Mouse (Mus musculus) MEL (cell line): ENCODE results near the gene Rnf24. TPM values are rescaled to one million over a fixed set of nuclear protein-coding genes. Genes with fewer than 3 reads are reported as not detected.

Experiments
- DNase-seq: peaks from one replicate; pipeline ENCODE4 v3.0.0; 2011; ENCODE audit warnings: low read depth, low spot score
- H3K27ac ChIP-seq: 2 replicates; pipeline ENCODE4 v1.5.1; 2012; ENCODE audit warnings: low read depth, mild to moderate bottlenecking, control low read depth, low read length, moderate library complexity; ENCODE audit not compliant: control insufficient read depth
- H3K27me3 ChIP-seq, 2 experiments: fragments of 150-350 bp in 1 of 2; sonication (generic) in 1 of 2; 2 replicates each; pipeline ENCODE4 v1.6.1; 2012; ENCODE audit warnings: low read length in 2 of 2, mild to moderate bottlenecking in 2 of 2, improper control_type of control experiment in 1 of 2, moderate library complexity in 1 of 2; ENCODE audit not compliant: insufficient read depth in 2 of 2, control insufficient read depth in 1 of 2
- H3K36me3 ChIP-seq, 2 experiments: 2 replicates each; pipeline ENCODE4 v1.6.1; 2012 to 2014; ENCODE audit warnings: low read length in 2 of 2, improper control_type of control experiment in 1 of 2, inconsistent platforms in 1 of 2, mild to moderate bottlenecking in 1 of 2; ENCODE audit not compliant: insufficient read depth in 2 of 2, control insufficient read depth in 1 of 2
- H3K4me1 ChIP-seq, 2 experiments: fragments of 150-350 bp in 1 of 2; sonication (generic) in 1 of 2; 2 replicates each; pipeline ENCODE4 v1.6.1; 2012; ENCODE audit warnings: low read length in 2 of 2, improper control_type of control experiment in 1 of 2, mild to moderate bottlenecking in 1 of 2; ENCODE audit not compliant: insufficient read depth in 2 of 2, control insufficient read depth in 1 of 2
- H3K4me3 ChIP-seq, 2 experiments: fragments of 150-350 bp in 1 of 2; sonication (generic) in 1 of 2; 2 replicates each; pipeline ENCODE4 v1.5.1; 2012; ENCODE audit warnings: low read depth in 2 of 2, low read length in 2 of 2, mild to moderate bottlenecking in 2 of 2, moderate library complexity in 2 of 2, control low read depth in 1 of 2, improper control_type of control experiment in 1 of 2; ENCODE audit not compliant: control insufficient read depth in 1 of 2, insufficient read depth in 1 of 2
- H3K79me2 ChIP-seq: 2 replicates; pipeline ENCODE4 v1.6.1; 2012; ENCODE audit warnings: mild to moderate bottlenecking, low read length, moderate library complexity; ENCODE audit not compliant: control insufficient read depth, poor library complexity, insufficient read depth
- H3K9ac ChIP-seq: 2 replicates; pipeline ENCODE4 v1.6.1; 2012; ENCODE audit warnings: low read depth, mild to moderate bottlenecking, control low read depth, low read length, moderate library complexity; ENCODE audit not compliant: control insufficient read depth, poor library complexity, severe bottlenecking
- H3K9me3 ChIP-seq: fragments of 150-350 bp; sonication (generic); replicated peaks from 2 replicates; pipeline ENCODE4 v1.6.1; 2012; ENCODE audit warnings: mild to moderate bottlenecking, low read length, improper control_type of control experiment, moderate library complexity; ENCODE audit not compliant: insufficient read depth
- BHLHE40 ChIP-seq: IDR thresholded peaks from 2 replicates; pipeline ENCODE4 v1.6.1; 2012; ENCODE audit warnings: low read depth, mild to moderate bottlenecking, inconsistent platforms, low read length, improper control_type of control experiment, borderline replicate concordance
- CHD1 ChIP-seq: IDR thresholded peaks from 2 replicates; pipeline ENCODE4 v1.6.1; 2012; ENCODE audit warnings: low read depth, mild to moderate bottlenecking, inconsistent platforms, low read length, improper control_type of control experiment
- CHD2 ChIP-seq: IDR thresholded peaks from 2 replicates; pipeline ENCODE4 v1.6.1; 2011; ENCODE audit warnings: low read length, improper control_type of control experiment
- ELF1 ChIP-seq: IDR thresholded peaks from 2 replicates; pipeline ENCODE4 v1.6.1; 2014; ENCODE audit warnings: low read depth, mild to moderate bottlenecking, inconsistent platforms, low read length, improper control_type of control experiment, moderate library complexity
- ETS1 ChIP-seq: IDR thresholded peaks from 2 replicates; pipeline ENCODE4 v1.6.1; 2012; ENCODE audit warnings: low read depth, mild to moderate bottlenecking, inconsistent platforms, low read length, improper control_type of control experiment, moderate library complexity
- GABPA ChIP-seq: IDR thresholded peaks from 2 replicates; pipeline ENCODE4 v1.6.1; 2012; ENCODE audit warnings: low read depth, mild to moderate bottlenecking, inconsistent platforms, low read length, improper control_type of control experiment, moderate library complexity
- HCFC1 ChIP-seq: IDR thresholded peaks from 2 replicates; pipeline ENCODE4 v1.6.1; 2012; ENCODE audit warnings: low read depth, mild to moderate bottlenecking, inconsistent platforms, low read length, improper control_type of control experiment, moderate library complexity
- KAT2A ChIP-seq: conservative IDR thresholded peaks from 2 replicates; pipeline ENCODE4 v1.6.1; 2012; ENCODE audit warnings: low read depth, low read length, improper control_type of control experiment, inconsistent platforms
- MAFK ChIP-seq: IDR thresholded peaks from 2 replicates; pipeline ENCODE4 v1.6.1; 2011; ENCODE audit warnings: low read depth, mild to moderate bottlenecking, low read length, improper control_type of control experiment, borderline replicate concordance
- MEF2A ChIP-seq: IDR thresholded peaks from 2 replicates; pipeline ENCODE4 v1.6.1; 2014; ENCODE audit warnings: low read depth, mild to moderate bottlenecking, inconsistent platforms, low read length, improper control_type of control experiment; ENCODE audit not compliant: poor library complexity, insufficient replicate concordance, severe bottlenecking; ENCODE audit errors: extremely low read depth
- MYB ChIP-seq: IDR thresholded peaks from 2 replicates; pipeline ENCODE4 v1.6.1; 2011; ENCODE audit warnings: mild to moderate bottlenecking, low read depth, low read length, improper control_type of control experiment
- MYC ChIP-seq: IDR thresholded peaks from 2 replicates; pipeline ENCODE4 v1.6.1; 2011; ENCODE audit warnings: low read depth, mild to moderate bottlenecking, low read length, improper control_type of control experiment, moderate library complexity
- POLR2AphosphoS2 ChIP-seq: IDR thresholded peaks from 2 replicates; pipeline ENCODE4 v1.6.1; 2011; ENCODE audit warnings: low read length, improper control_type of control experiment
- RCOR1 ChIP-seq: IDR thresholded peaks from 2 replicates; pipeline ENCODE4 v1.6.1; 2012; ENCODE audit warnings: low read depth, mild to moderate bottlenecking, inconsistent platforms, low read length, improper control_type of control experiment
- TBP ChIP-seq: IDR thresholded peaks from 2 replicates; pipeline ENCODE4 v1.8.0; 2011; ENCODE audit warnings: low read depth, low read length, improper control_type of control experiment
- TCF12 ChIP-seq: IDR thresholded peaks from 2 replicates; pipeline ENCODE4 v1.6.1; 2014; ENCODE audit warnings: low read depth, mild to moderate bottlenecking, inconsistent platforms, low read length, improper control_type of control experiment, moderate library complexity
- USF2 ChIP-seq, 2 experiments: IDR thresholded peaks; 2 replicates each; pipeline ENCODE4 v1.6.1; 2011 to 2012; ENCODE audit warnings: improper control_type of control experiment in 2 of 2, low read length in 2 of 2, borderline replicate concordance in 1 of 2, inconsistent platforms in 1 of 2, low read depth in 1 of 2, mild to moderate bottlenecking in 1 of 2; ENCODE audit not compliant: insufficient read depth in 1 of 2
- ZC3H11A ChIP-seq: IDR thresholded peaks from 2 replicates; pipeline ENCODE4 v1.6.1; 2012; ENCODE audit warnings: low read depth, mild to moderate bottlenecking, inconsistent platforms, low read length, improper control_type of control experiment
- ZKSCAN1 ChIP-seq: IDR thresholded peaks from 2 replicates; pipeline ENCODE4 v1.6.1; 2012; ENCODE audit warnings: low read depth, mild to moderate bottlenecking, inconsistent platforms, low read length, improper control_type of control experiment, moderate library complexity
- ZMIZ1 ChIP-seq: IDR thresholded peaks from 2 replicates; pipeline ENCODE4 v1.6.1; 2012; ENCODE audit warnings: low read depth, mild to moderate bottlenecking, inconsistent platforms, low read length, improper control_type of control experiment, moderate library complexity
- ZNF384 ChIP-seq: IDR thresholded peaks from 2 replicates; pipeline ENCODE4 v1.6.1; 2012; ENCODE audit warnings: low read depth, mild to moderate bottlenecking, inconsistent platforms, low read length, improper control_type of control experiment
- polyA plus RNA-seq, 2 experiments: library from polyadenylated mRNA; stranded (reverse) in 1 of 2; unstranded in 1 of 2; fragments of >175 nt in 1 of 2; fragments of >200 nt in 1 of 2; gene quantifications; 2 replicates each; pipeline versions ENCODE4 v1.2.1 to v1.2.4; 2012; ENCODE audit warnings: low replicate concordance in 2 of 2, low read depth in 1 of 2; ENCODE audit not compliant: insufficient read length in 2 of 2, insufficient read depth in 1 of 2, missing spikeins in 1 of 2
- total RNA-seq: library from RNA; depleted of rRNA; stranded (reverse); fragments of 300-350 nt; gene quantifications from 2 replicates; pipeline ENCODE4 v1.2.3, GENCODE M21; 2012

The Rnf24 gene
- total and polyA plus RNA-seq, 3 experiments = 0.73 to 2.9 TPM; not detected in 1

- TF ChIP-seq MAFK (no peak), RCOR1 (no peak), GABPA (no peak), TCF12 (no peak), CHD2 (no peak), MEF2A (no peak)
- Histone ChIP-seq H3K9me3 (no peaks in the 10 kb centered on the region), H3K27me3 (no peaks in the 10 kb centered on the region), H3K27ac (no peak overlapping the region), H3K4me1 (peaks cover 0 to 4% of the 10 kb centered on the region in 2 experiments; a peak in 2 of 4 replicates), H3K36me3 (peaks cover 0 to 3% of the 10 kb centered on the region in 2 experiments; a peak in 1 of 4 replicates), H3K79me2 (no peaks in the 10 kb centered on the region), H3K9ac (no peak overlapping the region), H3K4me3 (no peak overlapping the region)
- DNase-seq = no peak
Measured at GRCm38 (mm10) chr2:131330548-131330947, 22.1 kb downstream of the Rnf24 start.

- DNase-seq = no peak
- no peak for TF ChIP-seq BHLHE40
- no peak for TF ChIP-seq ELF1
- TF ChIP-seq ZMIZ1 = no peak
- no peak for TF ChIP-seq ZC3H11A
- no peak for TF ChIP-seq USF2 (IDR thresholded peaks at IDR 0.05; ENCODE audit: borderline replicate concordance in 1 of 2, insufficient read depth in 1 of 2, low read depth in 1 of 2, low read length in 2 of 2)
- no peak for TF ChIP-seq MYB
- TF ChIP-seq MEF2A = no peak
- no peak for TF ChIP-seq CHD2
- TF ChIP-seq KAT2A = no peak
- no peak for TF ChIP-seq ETS1
- no peak for TF ChIP-seq CHD1
- TF ChIP-seq HCFC1 = no peak
- no peak for TF ChIP-seq ZNF384
- no peak for TF ChIP-seq POLR2AphosphoS2
- no peak for TF ChIP-seq TBP
- no peak for TF ChIP-seq MYC
- no peak for TF ChIP-seq ZKSCAN1
- H3K36me3 ChIP-seq = peaks cover 0 to 7% of the 10 kb centered on the region in 2 experiments; a peak in 2 of 4 replicates
- peaks cover 2 to 7% of the 10 kb centered on the region in 2 experiments for H3K4me1 ChIP-seq
- no peak overlapping the region for H3K9ac ChIP-seq
- no peaks in the 10 kb centered on the region for H3K79me2 ChIP-seq
- H3K4me3 ChIP-seq = no peak overlapping the region
- H3K27me3 ChIP-seq = no peaks in the 10 kb centered on the region
- H3K9me3 ChIP-seq = no peaks in the 10 kb centered on the region
- H3K27ac ChIP-seq = no peak overlapping the region
Measured at GRCm38 (mm10) chr2:131328981-131329380, 23.7 kb downstream of the Rnf24 start.
